Mouse (Mus musculus): ENCODE data around the gene Dnajb1.
A peak's percentile ranks its signal among the peaks of the same experiment; 100 is the strongest.

The Dnajb1 gene

DNA sequence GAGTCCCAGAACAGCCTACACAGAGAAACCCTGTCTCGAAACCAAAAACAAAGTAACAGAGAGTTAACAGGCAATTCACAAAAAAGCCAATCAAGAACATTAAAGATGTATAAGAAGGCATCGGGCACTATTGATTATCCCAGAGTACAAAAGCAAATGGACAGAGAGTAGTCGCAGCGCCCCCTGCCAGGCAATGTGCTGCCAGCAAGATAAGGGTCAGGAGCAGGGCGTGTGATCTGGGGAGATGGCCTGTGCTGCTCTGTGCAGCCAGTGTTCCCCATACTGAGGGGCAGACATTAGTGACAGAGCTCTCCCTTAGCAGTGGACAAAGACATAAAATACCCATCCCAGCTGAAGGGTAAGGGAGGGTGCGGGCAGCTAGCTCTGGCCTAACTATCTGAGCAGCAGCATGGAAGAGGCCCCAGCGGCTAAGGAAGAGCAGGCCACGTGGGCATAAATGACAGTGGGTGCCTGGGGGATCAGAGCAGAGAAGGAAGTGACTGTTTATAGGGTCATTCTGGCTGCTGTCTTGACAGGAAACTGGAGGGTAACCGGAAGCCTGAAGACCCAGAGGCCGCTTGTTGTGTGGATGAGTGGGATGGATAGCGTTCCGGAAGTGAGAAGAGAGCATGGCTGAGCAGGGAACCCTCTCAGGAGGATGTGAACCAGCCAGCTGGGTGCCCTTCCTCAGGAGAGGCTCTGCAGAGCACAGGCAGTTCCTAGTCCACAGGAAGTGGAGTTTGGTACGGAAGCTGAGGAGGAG lies 48.7 kb downstream of the Dnajb1 start:
- DNase-seq (ENCODE audit: low spot score) = no peak

DNA sequence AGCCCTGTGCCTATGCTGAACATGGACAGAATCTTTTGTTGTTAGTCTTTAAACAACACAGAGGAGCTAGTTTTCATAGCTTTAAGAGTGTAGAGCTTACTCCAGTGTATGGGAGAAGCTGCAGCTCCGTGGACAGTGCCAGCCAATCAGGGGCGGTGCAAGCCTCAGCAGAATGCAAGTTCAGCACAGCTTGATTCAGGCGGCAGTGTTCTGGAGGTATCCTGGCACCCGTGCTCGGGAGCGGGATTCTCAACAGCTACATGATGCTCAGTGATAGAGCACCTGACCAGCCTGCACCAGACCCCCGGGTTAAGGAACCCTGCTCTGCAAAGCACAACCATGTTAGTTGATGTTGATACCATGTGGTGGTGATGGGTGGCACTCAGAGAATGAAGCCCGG lies 52.6 kb downstream of the Dnajb1 start:
- DNase-seq (ENCODE audit: low spot score) = no peak

DNA sequence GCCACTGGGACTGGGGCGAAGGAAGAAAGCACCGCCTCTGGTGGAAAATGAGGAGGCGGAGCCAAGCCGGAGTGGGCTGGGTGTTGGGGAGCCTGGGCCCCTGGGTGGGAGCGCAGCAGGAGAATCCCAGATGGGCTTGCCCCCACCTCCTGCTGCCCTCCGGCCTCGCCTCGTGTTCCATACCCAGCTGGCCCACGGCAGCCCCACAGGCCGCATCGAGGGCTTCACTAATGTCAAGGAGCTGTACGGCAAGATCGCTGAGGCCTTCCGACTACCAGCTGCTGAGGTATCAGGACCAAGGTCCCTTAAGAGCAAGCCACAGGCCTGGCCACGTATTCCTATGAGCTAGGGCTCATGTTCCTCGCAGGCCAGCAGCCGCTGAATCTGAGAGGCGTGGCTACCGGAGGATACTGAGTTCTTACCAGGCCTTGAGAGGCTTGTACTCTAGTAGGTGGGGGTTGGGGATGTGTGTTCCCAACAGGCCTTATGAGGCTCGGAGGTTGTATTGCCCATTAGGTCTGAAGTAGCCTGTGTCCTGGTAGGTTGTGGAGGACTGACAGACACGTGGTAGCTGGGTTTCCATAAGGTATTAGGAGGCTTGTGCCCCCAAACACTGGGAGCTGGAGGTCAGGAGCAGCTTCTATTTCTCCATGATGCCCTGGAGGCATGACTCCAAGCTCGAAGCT lies 53.1 kb downstream of the Dnajb1 start:
- peak; percentile 50 for DNase-seq (ENCODE audit: low spot score)

Data from yolk sac, embryonic 10.5 days (tissue).